Mouse (Mus musculus) lung, postnatal 0 days (tissue): ENCODE results near the gene Pank1. TPM values are rescaled to one million over a fixed set of nuclear protein-coding genes. Genes with fewer than 3 reads are reported as not detected.

Experiments used
- ATAC-seq: fragments of 200-750 bp; cut with Nextera tagmentation; 2 replicates; pipeline ENCODE4 v1.8.0; 2017; ENCODE audit warnings: moderate library complexity
- DNase-seq: peaks from one replicate; pipeline ENCODE4 v3.0.0-alpha.2; 2016; ENCODE audit warnings: low spot score
- H3K27ac ChIP-seq: fragments of 300-500 bp; sonication (generic); 2 replicates; pipeline ENCODE4 v1.5.1; 2014; ENCODE audit warnings: antibody characterized with exemption, mild to moderate bottlenecking, low read length, mixed read lengths
- H3K27me3 ChIP-seq: fragments of 300-500 bp; sonication (generic); replicated peaks from 2 replicates; pipeline ENCODE4 v1.6.1; 2014; ENCODE audit warnings: low read length, mixed read lengths; ENCODE audit not compliant: insufficient read depth
- H3K36me3 ChIP-seq: fragments of 300-500 bp; sonication (generic); 2 replicates; pipeline ENCODE4 v1.6.1; 2014; ENCODE audit warnings: low read length, mixed read lengths; ENCODE audit not compliant: insufficient read depth
- H3K4me1 ChIP-seq: fragments of 300-500 bp; sonication (generic); 2 replicates; pipeline ENCODE4 v1.6.1; 2014; ENCODE audit warnings: antibody characterized with exemption, low read depth, low read length, mixed read lengths; ENCODE audit not compliant: insufficient read depth
- H3K4me2 ChIP-seq: fragments of 300-500 bp; sonication (generic); replicated peaks from 2 replicates; pipeline ENCODE4 v1.6.1; 2014; ENCODE audit warnings: low read depth, mild to moderate bottlenecking, low read length, moderate library complexity, mixed read lengths
- H3K4me3 ChIP-seq: fragments of 300-500 bp; sonication (generic); 2 replicates; pipeline ENCODE4 v1.5.1; 2014; ENCODE audit warnings: low read depth, low read length
- H3K9ac ChIP-seq: fragments of 300-500 bp; sonication (generic); replicated peaks from 2 replicates; pipeline ENCODE4 v1.6.1; 2014; ENCODE audit warnings: low read depth, mild to moderate bottlenecking
- H3K9me3 ChIP-seq: fragments of 300-500 bp; sonication (generic); 2 replicates; pipeline ENCODE4 v1.6.1; 2016; ENCODE audit warnings: low read length, mixed read lengths
- CTCF ChIP-seq: IDR thresholded peaks from 2 replicates; pipeline ENCODE4 v1.5.1; 2016; ENCODE audit warnings: antibody characterized with exemption, mild to moderate bottlenecking
- EP300 ChIP-seq: IDR thresholded peaks from 2 replicates; pipeline ENCODE4 v1.6.1; 2016; ENCODE audit warnings: antibody characterized with exemption, mild to moderate bottlenecking, control low read depth
- WGBS: fragments of 180-500 bp; shearing (Covaris S2); extraction: QIAGEN DNeasy Blood & Tissue Kit; methylation state at CpG from one replicate; pipeline ENCODE4 v1.1.7; 2014; 5-methylcytosine and 5-hydroxymethylcytosine counted together
- polyA plus RNA-seq: library from polyadenylated mRNA; unstranded; fragments of >200 nt; fragmentation: Nextera tagmentation; extraction: Ambion mirVana; gene quantifications from 2 replicates; pipeline ENCODE4 v1.2.1, GENCODE M21; 2015

Pank1 gene
- polyA plus RNA-seq, 1 experiment from 2014 or later: 5.6 TPM

- DNase-seq (no peak), ATAC-seq (no peak)
- Histone ChIP-seq H3K9ac (no peak overlapping the region), H3K27me3 (no peaks in the 10 kb centered on the region), H3K4me2 (no peak overlapping the region), H3K9me3 (no peaks in the 10 kb centered on the region), H3K27ac (no peak overlapping the region), H3K36me3 (no peaks in the 10 kb centered on the region), H3K4me3 (no peak overlapping the region), H3K4me1 (0 out of 2 replicates have a peak, but pooled peaks cover 4% of the 10 kb centered on the region)
- 76% methylated on average over 2 of the region's 2 CpGs for WGBS
- TF ChIP-seq CTCF (no peak), EP300 (no peak)
These were observed 3.2 kb upstream of the Pank1 start for GRCm38 (mm10) chr19:34882443-34882842.

- Histone ChIP-seq H3K9ac (no peak overlapping the region), H3K36me3 (no peaks in the 10 kb centered on the region), H3K9me3 (no peaks in the 10 kb centered on the region), H3K4me2 (no peak overlapping the region), H3K4me1 (0 out of 2 replicates have a peak, but pooled peaks cover 4% of the 10 kb centered on the region), H3K27ac (no peak overlapping the region), H3K27me3 (no peaks in the 10 kb centered on the region), H3K4me3 (no peak overlapping the region)
- WGBS: 59% methylated on average over 5 of the region's 5 CpGs
- ATAC-seq (no peak), DNase-seq (no peak)
- TF ChIP-seq CTCF (no peak), EP300 (no peak)
These were observed 1.9 kb upstream of the Pank1 start for GRCm38 (mm10) chr19:34881160-34881559.

- TF ChIP-seq EP300: no peak
- no peak for TF ChIP-seq CTCF
- no peak for ATAC-seq
- Histone ChIP-seq H3K27me3 (no peaks in the 10 kb centered on the region), H3K9me3 (no peaks in the 10 kb centered on the region), H3K36me3 (no peaks in the 10 kb centered on the region), H3K27ac (peak overlapping the region; percentile 97), H3K4me3 (peak overlapping the region; percentile 93), H3K4me2 (peak overlapping the region; percentile 91), H3K9ac (peak overlapping the region; percentile 69), H3K4me1 (0 out of 2 replicates have a peak, but pooled peaks cover 4% of the 10 kb centered on the region)
- 17% methylated on average over 6 of the region's 6 CpGs for WGBS
- no peak for DNase-seq
These were observed 369 bp upstream of the Pank1 start for GRCm38 (mm10) chr19:34879624-34880023.

DNA sequence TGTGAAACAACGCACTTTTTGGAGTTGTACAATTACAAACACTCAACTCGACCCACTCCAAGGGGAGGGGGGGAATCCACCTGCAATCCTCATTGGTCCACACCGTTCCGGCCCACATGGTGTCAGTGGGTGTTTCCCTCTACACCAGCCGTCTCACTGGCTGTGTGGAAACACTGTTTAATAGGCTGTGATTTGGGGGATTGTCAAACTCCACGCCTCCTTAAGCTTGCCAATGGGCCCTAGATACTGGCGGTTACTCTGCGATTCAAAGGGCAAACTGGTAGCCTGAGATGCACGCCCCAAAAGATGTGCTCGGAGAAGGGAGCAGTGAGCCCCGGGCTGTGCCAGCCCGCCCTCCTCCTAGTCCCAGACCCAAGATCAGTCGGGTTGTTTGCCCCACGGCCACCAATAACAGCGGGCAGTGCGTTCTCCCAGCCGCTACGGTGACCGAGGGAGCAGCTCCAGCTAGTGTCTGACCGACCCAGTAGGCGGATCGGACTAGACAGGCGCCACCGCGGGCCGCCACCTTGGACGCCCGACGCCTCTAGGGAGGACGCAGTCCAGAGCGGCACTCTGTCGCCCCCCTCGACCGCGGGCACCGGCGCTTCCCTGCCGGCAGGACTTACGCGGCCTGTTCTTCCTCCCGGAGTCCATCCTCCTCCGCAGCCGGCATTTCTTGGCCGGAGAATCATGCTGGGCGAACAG lies 1.2 kb downstream of the Pank1 start:
- no peaks in the 10 kb centered on the region for H3K27me3 ChIP-seq
- H3K4me2 ChIP-seq: peak overlapping the region; percentile 91
- H3K9ac ChIP-seq: peak overlapping the region; percentile 69
- WGBS: 2% methylated on average over 42 of the region's 45 CpGs
- peak overlapping the region; percentile 93 for H3K4me3 ChIP-seq
- H3K9me3 ChIP-seq: no peaks in the 10 kb centered on the region
- H3K36me3 ChIP-seq: no peaks in the 10 kb centered on the region
- ATAC-seq (peak; percentile 97), DNase-seq (peak; percentile 98)
- TF ChIP-seq CTCF: peak; percentile 58
- peak; percentile 82 for TF ChIP-seq EP300
- H3K4me1 ChIP-seq: 0 out of 2 replicates have a peak, but pooled peaks cover 4% of the 10 kb centered on the region
- peak overlapping the region; percentile 97 for H3K27ac ChIP-seq

DNA sequence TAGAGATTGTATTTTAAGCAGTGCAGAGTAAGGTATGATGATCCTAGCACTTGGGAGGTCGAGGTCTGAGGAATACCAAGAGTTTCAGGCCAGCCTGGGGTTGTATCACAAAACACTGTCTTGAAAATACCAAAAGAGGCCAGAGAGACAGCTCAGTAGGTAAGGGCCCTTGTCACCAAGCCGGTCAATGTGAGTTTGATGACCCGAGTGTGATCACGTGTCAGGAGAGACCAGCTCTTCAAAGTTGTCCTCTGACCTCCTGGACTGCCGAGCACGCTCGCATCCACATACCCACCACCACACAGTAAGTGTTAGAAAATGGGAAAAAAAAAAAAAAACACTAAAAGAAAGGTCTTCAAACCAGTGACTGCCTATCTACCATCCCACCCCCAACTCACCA lies 2.6 kb downstream of the Pank1 start:
- Histone ChIP-seq H3K9me3 (no peaks in the 10 kb centered on the region), H3K4me2 (peak overlapping the region; percentile 91; the same call in 1 of the 2 replicates), H3K9ac (no peak overlapping the region), H3K4me3 (no peak overlapping the region), H3K36me3 (no peaks in the 10 kb centered on the region), H3K27me3 (no peaks in the 10 kb centered on the region), H3K4me1 (0 out of 2 replicates have a peak, but pooled peaks cover 4% of the 10 kb centered on the region), H3K27ac (no peak overlapping the region)
- ATAC-seq (no peak), DNase-seq (no peak)
- 50% methylated on average over 7 of the region's 7 CpGs for WGBS
- no peak for TF ChIP-seq CTCF
- no peak for TF ChIP-seq EP300

DNA sequence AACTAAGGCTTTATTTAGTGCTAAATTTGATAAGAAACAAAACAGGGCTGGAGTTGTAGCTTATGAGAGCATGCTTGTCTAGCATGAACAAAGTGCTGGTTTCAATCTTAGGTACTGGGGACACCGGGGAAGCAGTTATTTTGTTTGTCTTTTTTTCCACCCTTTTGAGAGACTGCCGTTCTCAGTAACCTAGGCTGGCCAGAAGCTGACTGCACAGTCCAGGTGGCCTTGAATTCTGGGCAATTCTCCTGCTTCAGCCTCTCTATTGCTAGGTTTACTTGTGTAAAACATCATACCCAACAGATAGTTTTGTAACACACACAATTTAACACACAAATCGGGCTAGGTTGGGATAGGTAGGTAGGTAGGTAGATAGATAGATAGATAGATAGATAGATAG lies 9.9 kb downstream of the Pank1 start:
- 68% methylated on average over 3 of the region's 3 CpGs for WGBS
- no peak for DNase-seq
- no peaks in the 10 kb centered on the region for H3K9me3 ChIP-seq
- no peak for ATAC-seq
- no peaks in the 10 kb centered on the region for H3K36me3 ChIP-seq
- no peaks in the 10 kb centered on the region for H3K27me3 ChIP-seq
- TF ChIP-seq EP300 (no peak), CTCF (no peak)
- no peak overlapping the region for H3K9ac ChIP-seq
- H3K27ac ChIP-seq: no peak overlapping the region
- H3K4me3 ChIP-seq: no peak overlapping the region
- H3K4me1 ChIP-seq: no peaks in the 10 kb centered on the region
- no peak overlapping the region for H3K4me2 ChIP-seq
